Mouse (Mus musculus) CH12.LX (cell line): ENCODE results near the gene Zbtb20. TPM values are rescaled to one million over a fixed set of nuclear protein-coding genes. Genes with fewer than 3 reads are reported as not detected.
A peak's percentile ranks its signal among the peaks of the same experiment; 100 is the strongest.

Experiments used
- DNase-seq: peaks from one replicate; pipeline ENCODE4 v3.0.0-alpha.2; 2013; ENCODE audit errors: extremely low read depth
- H3K27ac ChIP-seq: 2 replicates; pipeline ENCODE4 v1.5.1; 2012; ENCODE audit warnings: low read depth, mild to moderate bottlenecking, control low read depth, moderate library complexity; ENCODE audit not compliant: insufficient read depth
- H3K27me3 ChIP-seq: replicated peaks from 2 replicates; pipeline ENCODE3; 2012; ENCODE audit warnings: inconsistent platforms
- H3K36me3 ChIP-seq, 2 experiments: replicated peaks in 1 of 2; 2 replicates each; pipeline versions ENCODE3 to v1.6.1; 2012; ENCODE audit warnings: inconsistent platforms in 1 of 2, low read length in 1 of 2, mild to moderate bottlenecking in 1 of 2, mixed read lengths in 1 of 2, moderate library complexity in 1 of 2; ENCODE audit not compliant: control insufficient read depth in 1 of 2, insufficient read depth in 1 of 2
- H3K4me1 ChIP-seq, 2 experiments: 2 replicates each; pipeline ENCODE4 v1.6.1; 2012; ENCODE audit warnings: inconsistent platforms in 1 of 2, moderate library complexity in 1 of 2; ENCODE audit not compliant: insufficient read depth in 2 of 2, control insufficient read depth in 1 of 2
- H3K4me2 ChIP-seq: 2 replicates; pipeline ENCODE4 v1.6.1; 2012; ENCODE audit warnings: low read depth, mild to moderate bottlenecking, control low read depth; ENCODE audit not compliant: poor library complexity, insufficient read depth, severe bottlenecking
- H3K4me3 ChIP-seq, 3 experiments: fragments of 150-350 bp in 1 of 3; sonication (generic) in 1 of 3; replicated peaks in 1 of 3; 2 replicates each; pipeline versions ENCODE3 to v1.5.1; 2011 to 2012; ENCODE audit warnings: low read depth in 2 of 3, low read length in 2 of 3, mild to moderate bottlenecking in 2 of 3, moderate library complexity in 2 of 3, control low read depth in 1 of 3, improper control_type of control experiment in 1 of 3, inconsistent platforms in 1 of 3, mixed read lengths in 1 of 3; ENCODE audit not compliant: poor library complexity in 1 of 3
- H3K79me2 ChIP-seq: replicated peaks from 2 replicates; pipeline ENCODE4 v1.6.1; 2012; ENCODE audit warnings: mild to moderate bottlenecking, moderate library complexity; ENCODE audit not compliant: control insufficient read depth, poor library complexity, insufficient read depth, severe bottlenecking; ENCODE audit errors: extremely low read depth
- H3K9ac ChIP-seq: 2 replicates; pipeline ENCODE4 v1.6.1; 2012; ENCODE audit warnings: low read depth, mild to moderate bottlenecking, control low read depth, moderate library complexity; ENCODE audit not compliant: insufficient read depth
- H3K9me3 ChIP-seq: replicated peaks from 2 replicates; pipeline ENCODE3; 2012; ENCODE audit warnings: low read length, inconsistent platforms, mixed read lengths
- BHLHE40 ChIP-seq: IDR thresholded peaks from 2 replicates; pipeline ENCODE4 v1.6.1; 2011; ENCODE audit warnings: mild to moderate bottlenecking, low read depth, low read length, improper control_type of control experiment
- CHD1 ChIP-seq: IDR thresholded peaks from 2 replicates; pipeline ENCODE4 v1.6.1; 2012; ENCODE audit warnings: low read depth, low read length, improper control_type of control experiment, inconsistent platforms
- ELF1 ChIP-seq: IDR thresholded peaks from 2 replicates; pipeline ENCODE4 v1.6.1; 2014; ENCODE audit warnings: low read depth, mild to moderate bottlenecking, inconsistent platforms, low read length, improper control_type of control experiment
- EP300 ChIP-seq: IDR thresholded peaks from 2 replicates; pipeline ENCODE4 v1.6.1; 2011; ENCODE audit warnings: low read length, improper control_type of control experiment
- GABPA ChIP-seq: IDR thresholded peaks from 2 replicates; pipeline ENCODE4 v1.6.1; 2012; ENCODE audit warnings: low read depth, low read length, improper control_type of control experiment, inconsistent platforms; ENCODE audit not compliant: insufficient replicate concordance
- HCFC1 ChIP-seq: IDR thresholded peaks from 2 replicates; pipeline ENCODE4 v1.6.1; 2012; ENCODE audit warnings: low read depth, mild to moderate bottlenecking, inconsistent platforms, low read length, improper control_type of control experiment
- IRF4 ChIP-seq: IDR thresholded peaks from 2 replicates; pipeline ENCODE4 v1.6.1; 2014; ENCODE audit warnings: low read depth, mild to moderate bottlenecking, inconsistent platforms, low read length, improper control_type of control experiment
- KAT2A ChIP-seq: IDR thresholded peaks from 2 replicates; pipeline ENCODE4 v1.6.1; 2012; ENCODE audit warnings: low read length, improper control_type of control experiment, inconsistent platforms; ENCODE audit not compliant: insufficient replicate concordance
- MAZ ChIP-seq: IDR thresholded peaks from 2 replicates; pipeline ENCODE4 v1.6.1; 2012; ENCODE audit warnings: low read depth, mild to moderate bottlenecking, inconsistent platforms, low read length, improper control_type of control experiment, moderate library complexity
- MEF2A ChIP-seq: IDR thresholded peaks from 2 replicates; pipeline ENCODE4 v1.6.1; 2014; ENCODE audit warnings: low read depth, mild to moderate bottlenecking, inconsistent platforms, low read length, improper control_type of control experiment, borderline replicate concordance
- NELFE ChIP-seq: IDR thresholded peaks from 2 replicates; pipeline ENCODE4 v1.6.1; 2011; ENCODE audit warnings: low read depth, low read length, improper control_type of control experiment
- NRF1 ChIP-seq: IDR thresholded peaks from 2 replicates; pipeline ENCODE4 v1.6.1; 2014; ENCODE audit warnings: low read depth, mild to moderate bottlenecking, inconsistent platforms, low read length, improper control_type of control experiment, moderate library complexity
- PAX5 ChIP-seq: IDR thresholded peaks from 2 replicates; pipeline ENCODE4 v1.6.1; 2012; ENCODE audit warnings: low read length, inconsistent platforms, mixed read lengths
- POLR2AphosphoS2 ChIP-seq: IDR thresholded peaks from 2 replicates; pipeline ENCODE4 v1.6.1; 2011; ENCODE audit warnings: low read depth, low read length, improper control_type of control experiment
- RCOR1 ChIP-seq: conservative IDR thresholded peaks from 2 replicates; pipeline ENCODE4 v1.6.1; 2012; ENCODE audit warnings: low read depth, mild to moderate bottlenecking, inconsistent platforms, low read length, improper control_type of control experiment
- TBP ChIP-seq: conservative IDR thresholded peaks from 2 replicates; pipeline ENCODE4 v1.6.1; 2011; ENCODE audit warnings: low read depth, low read length, improper control_type of control experiment
- TCF12 ChIP-seq: IDR thresholded peaks from 2 replicates; pipeline ENCODE4 v1.6.1; 2014; ENCODE audit warnings: low read depth, mild to moderate bottlenecking, inconsistent platforms, low read length, improper control_type of control experiment
- UBTF ChIP-seq: IDR thresholded peaks from 2 replicates; pipeline ENCODE4 v1.6.1; 2012; ENCODE audit warnings: low read depth, mild to moderate bottlenecking, inconsistent platforms, low read length, improper control_type of control experiment, moderate library complexity
- USF1 ChIP-seq: IDR thresholded peaks from 2 replicates; pipeline ENCODE4 v1.6.1; 2014; ENCODE audit warnings: low read depth, mild to moderate bottlenecking, inconsistent platforms, low read length, improper control_type of control experiment
- USF2 ChIP-seq: conservative IDR thresholded peaks from 2 replicates; pipeline ENCODE4 v1.6.1; 2011; ENCODE audit warnings: low read depth, low read length, improper control_type of control experiment
- ZC3H11A ChIP-seq: IDR thresholded peaks from 2 replicates; pipeline ENCODE4 v1.6.1; 2012; ENCODE audit warnings: low read depth, mild to moderate bottlenecking, inconsistent platforms, low read length, improper control_type of control experiment
- ZNF384 ChIP-seq: IDR thresholded peaks from 2 replicates; pipeline ENCODE4 v1.6.1; 2012; ENCODE audit warnings: low read depth, low read length, improper control_type of control experiment, inconsistent platforms
- dilution Hi-C: fragments of 300-500 bp; cut with MboI; formaldehyde crosslinking; loops from 2 replicates; pipeline ENCODE4 v1.14.3; 2020; ENCODE audit warnings: low sequenced_read_pairs; ENCODE audit not compliant: extremely low pct_unique_long_range_greater_than_20kb, extremely low pct_ligation_motif_present
- in situ Hi-C: fragments of 300-500 bp; cut with MboI; formaldehyde crosslinking; loops from 3 replicates; pipeline ENCODE4 v1.14.3; 2019; ENCODE audit warnings: low sequenced_read_pairs, low pct_ligation_motif_present, low pct_unique_long_range_greater_than_20kb, mixed read lengths
- polyA plus RNA-seq: library from polyadenylated mRNA; unstranded; fragments of >175 nt; gene quantifications from 2 replicates; pipeline ENCODE4 v1.2.1, GENCODE M21; 2012; ENCODE audit warnings: low read depth; ENCODE audit not compliant: insufficient read length
- total RNA-seq, 2 experiments: library from RNA; depleted of rRNA; stranded (reverse); fragments of 300-350 nt in 1 of 2; fragments of >200 nt in 1 of 2; gene quantifications; 2 replicates each; pipeline ENCODE4 v1.2.3; 2012 to 2014

Zbtb20 gene
- total and polyA plus RNA-seq, 3 experiments = 24.9 to 58.0 (median 51.6) TPM

DNA sequence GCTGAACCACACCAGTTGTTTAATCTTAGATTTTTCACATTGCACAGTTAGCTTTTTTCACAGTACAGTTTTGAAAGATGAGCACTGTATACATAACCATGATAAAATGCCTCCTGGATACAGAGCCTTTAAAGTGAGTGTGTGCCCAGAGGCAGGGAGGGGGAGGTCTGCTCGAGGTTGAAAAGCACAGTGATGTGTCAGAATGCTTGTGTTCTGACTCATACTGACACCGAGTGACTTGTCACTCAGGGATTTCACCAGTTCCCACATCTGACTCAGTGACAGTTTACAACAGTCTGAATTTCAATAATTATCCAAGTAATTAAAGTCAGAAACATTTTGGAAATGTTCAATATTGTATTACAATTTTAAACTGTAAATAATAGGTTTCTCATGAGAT lies 377.4 kb downstream of the Zbtb20 start (continued):
- TF ChIP-seq USF2 = no peak
- TF ChIP-seq POLR2AphosphoS2 = no peak
- peak; percentile 92 for TF ChIP-seq BHLHE40
- peak; percentile 90 for TF ChIP-seq MEF2A
- peak; percentile 95 for TF ChIP-seq MAZ
- TF ChIP-seq NRF1 = no peak
- peak; percentile 56; the same call in 1 of the 2 replicates for TF ChIP-seq TCF12
- TF ChIP-seq UBTF = no peak
- TF ChIP-seq ELF1 = no peak

DNA sequence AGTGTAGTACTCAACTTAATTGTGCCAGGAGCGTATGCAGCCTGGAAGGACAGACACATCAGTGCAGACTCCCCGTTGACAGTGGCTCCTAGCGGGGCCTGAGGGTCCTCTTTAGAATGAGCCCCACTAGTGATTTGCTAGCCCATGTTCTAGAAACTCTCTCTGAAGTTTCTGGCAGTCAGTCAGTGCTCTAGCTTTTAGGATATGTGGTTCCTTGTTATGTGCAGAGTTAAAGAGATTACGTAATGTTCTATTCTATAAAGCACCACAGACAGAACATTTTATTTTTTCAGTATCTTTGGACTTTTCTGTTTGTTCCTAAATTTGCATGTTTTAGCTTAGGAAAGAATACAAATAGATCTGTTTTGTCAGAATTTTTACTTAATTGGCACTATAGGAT lies 378.1 kb downstream of the Zbtb20 start:
- TF ChIP-seq NRF1 (no peak), EP300 (0 out of 2 replicates have a peak, but pooled peaks have one; percentile 25), TCF12 (no peak), RCOR1 (no peak), TBP (no peak), USF1 (no peak), CHD1 (0 out of 2 replicates have a peak, but pooled peaks have one; percentile 42), IRF4 (peak; percentile 32; the same call in 1 of the 2 replicates), GABPA (no peak), HCFC1 (no peak), ZC3H11A (no peak), NELFE (no peak), ZNF384 (peak; percentile 42), KAT2A (no peak), PAX5 (no peak), USF2 (no peak)
- no peaks in the 10 kb centered on the region for H3K36me3 ChIP-seq
- H3K9ac ChIP-seq = no peak overlapping the region; the same call in 1 of the 2 replicates
- no peak for DNase-seq
- no peak overlapping the region for H3K4me3 ChIP-seq
- no peaks in the 10 kb centered on the region for H3K79me2 ChIP-seq
- in situ Hi-C loops = no loop called here
- H3K9me3 ChIP-seq = no peaks in the 10 kb centered on the region
- H3K27me3 ChIP-seq = no peaks in the 10 kb centered on the region
- H3K4me2 ChIP-seq = peak overlapping the region; percentile 51; the same call in 1 of the 2 replicates
- dilution Hi-C loops = no loop called here
- H3K27ac ChIP-seq = no peak overlapping the region
- peaks cover 3 to 31% of the 10 kb centered on the region in 2 experiments; a peak in 3 of 4 replicates for H3K4me1 ChIP-seq
